Mouse (Mus musculus): Measurements from ENCODE around the gene Mxra7. TPM values are rescaled to one million over a fixed set of nuclear protein-coding genes. Genes with fewer than 3 reads are reported as not detected.

The Mxra7 gene
- polyA plus RNA-seq, 1 experiment, result 76.8 TPM

DNA sequence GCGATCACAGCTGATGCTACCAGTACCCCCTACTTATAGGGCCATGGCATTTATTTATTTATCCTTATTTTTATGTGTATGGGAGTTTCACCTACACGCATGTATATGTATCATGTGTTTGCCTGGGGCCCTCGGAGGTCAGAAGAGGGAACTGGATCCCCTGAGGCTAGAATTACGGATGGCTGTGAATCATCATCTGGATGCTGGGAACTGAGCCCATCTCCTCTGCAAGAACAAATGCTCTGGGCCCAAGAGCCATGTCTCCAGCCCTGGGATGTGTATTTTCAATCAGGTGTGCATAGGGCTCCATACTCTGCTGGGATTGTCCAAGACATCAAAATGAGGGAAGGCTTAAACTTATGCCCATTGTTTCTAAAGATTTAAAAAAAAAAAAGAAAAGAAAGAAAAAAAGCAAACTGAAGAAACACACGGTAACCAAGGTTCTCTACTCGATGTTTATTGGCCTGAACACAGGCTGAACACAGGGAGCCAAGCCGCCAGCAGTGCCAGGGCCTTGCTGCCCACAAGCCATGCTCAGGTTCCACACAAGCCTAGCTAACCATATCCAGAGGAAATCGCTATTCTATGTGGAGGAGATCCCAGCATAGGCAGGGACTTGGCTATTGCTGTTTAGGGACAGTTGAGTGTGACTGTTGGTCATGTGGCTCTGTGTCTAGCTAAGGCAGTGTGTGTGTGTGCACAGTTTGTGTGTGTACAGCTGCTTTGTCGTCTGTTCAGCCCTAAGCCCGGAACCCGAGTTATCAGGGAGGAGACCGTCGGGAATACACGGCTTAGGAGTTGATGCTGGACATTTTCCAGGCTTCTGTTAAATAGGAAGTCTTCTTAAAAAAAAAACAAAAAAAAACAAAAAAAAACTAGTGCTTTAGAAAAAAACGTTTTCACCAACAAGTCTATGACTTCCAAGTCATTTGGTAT lies 21.4 kb downstream of the Mxra7 start:
- Histone ChIP-seq H3K4me1 (ENCODE audit: control insufficient read depth, insufficient read depth, low read length) (peaks cover 9% of the 10 kb centered on the region), H3K27ac (ENCODE audit: insufficient read depth, low read length) (no peak overlapping the region), H3K4me3 (ENCODE audit: insufficient read depth, low read length) (no peak overlapping the region)
- TF ChIP-seq POLR2A (IDR thresholded peaks at IDR 0.05; ENCODE audit: low read depth, low read length) (no peak), CTCF (IDR thresholded peaks at IDR 0.05; ENCODE audit: borderline replicate concordance, insufficient read depth, low read length) (no peak)

DNA sequence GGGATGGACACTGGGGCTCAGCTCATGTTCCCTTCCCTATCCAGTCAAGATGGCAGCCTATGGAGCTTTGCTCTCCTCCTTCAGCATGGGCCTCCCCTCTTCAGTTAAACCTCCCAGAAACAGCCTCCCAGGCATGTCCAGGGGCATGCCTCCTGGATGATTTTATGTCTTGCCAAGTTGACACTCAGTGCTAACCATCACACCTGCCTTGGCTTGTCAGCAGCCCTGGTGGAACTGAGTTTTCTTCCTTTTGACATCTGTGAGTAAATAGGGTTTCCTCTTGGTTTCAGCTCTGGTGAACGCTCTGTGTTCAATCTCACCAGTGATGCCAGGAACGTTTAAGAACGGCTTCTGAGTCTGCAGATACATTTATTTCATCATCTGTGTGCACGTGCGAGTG lies 25.1 kb downstream of the Mxra7 start:
- Histone ChIP-seq H3K4me1 (ENCODE audit: control insufficient read depth, insufficient read depth, low read length) (peaks cover 4% of the 10 kb centered on the region; the same call in 1 of the 2 replicates), H3K4me3 (ENCODE audit: insufficient read depth, low read length) (no peak overlapping the region), H3K27ac (ENCODE audit: insufficient read depth, low read length) (no peak overlapping the region)
- TF ChIP-seq CTCF (IDR thresholded peaks at IDR 0.05; ENCODE audit: borderline replicate concordance, insufficient read depth, low read length), result no peak

DNA sequence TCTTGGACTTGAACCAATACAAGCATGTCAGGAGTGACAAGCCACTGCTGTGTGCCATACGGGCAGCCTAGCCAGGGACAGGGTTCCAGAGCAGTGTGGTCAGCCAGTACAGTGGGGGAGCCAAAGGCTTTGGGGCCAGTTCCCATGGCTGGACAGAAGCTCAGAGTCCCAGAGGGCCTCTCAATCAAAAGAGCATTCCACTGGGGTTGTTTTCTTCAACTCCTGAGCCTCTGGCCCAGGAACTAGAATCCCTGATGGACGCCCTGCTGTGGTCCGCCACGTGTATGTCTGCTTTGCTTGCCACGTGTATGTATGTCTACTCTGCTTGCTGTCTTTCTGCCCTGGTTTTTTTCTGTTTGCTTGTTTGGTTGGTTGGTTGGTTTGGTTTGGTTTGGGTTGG lies 26.7 kb downstream of the Mxra7 start:
- Histone ChIP-seq H3K4me1 (ENCODE audit: control insufficient read depth, insufficient read depth, low read length) (no peaks in the 10 kb centered on the region), H3K4me3 (ENCODE audit: insufficient read depth, low read length) (no peak overlapping the region), H3K27ac (ENCODE audit: insufficient read depth, low read length) (no peak overlapping the region)
- no peak for TF ChIP-seq POLR2A (IDR thresholded peaks at IDR 0.05; ENCODE audit: low read depth, low read length)
- no peak for TF ChIP-seq CTCF (IDR thresholded peaks at IDR 0.05; ENCODE audit: borderline replicate concordance, insufficient read depth, low read length)

DNA sequence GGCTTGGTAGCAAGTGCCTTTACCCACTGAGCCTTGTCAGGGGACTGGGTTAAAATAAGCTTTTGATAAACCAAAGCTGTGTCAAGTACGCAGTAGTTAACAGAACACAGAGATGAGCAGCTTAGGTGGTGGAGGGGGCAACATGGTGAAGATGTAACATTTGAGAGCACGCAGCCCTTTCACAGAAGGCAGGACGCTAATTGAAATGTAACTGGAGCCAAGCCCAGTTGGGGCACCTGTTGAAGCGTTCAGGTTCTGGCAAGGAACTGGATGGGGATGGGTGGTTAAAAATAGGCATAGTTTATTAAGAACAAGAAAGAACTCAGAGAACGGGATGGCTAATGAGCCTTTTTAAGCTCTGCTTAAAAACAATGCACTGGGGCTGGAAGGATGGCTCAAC lies 28.5 kb downstream of the Mxra7 start:
- TF ChIP-seq POLR2A (IDR thresholded peaks at IDR 0.05; ENCODE audit: low read depth, low read length) (no peak), CTCF (IDR thresholded peaks at IDR 0.05; ENCODE audit: borderline replicate concordance, insufficient read depth, low read length) (no peak)
- Histone ChIP-seq H3K4me3 (ENCODE audit: insufficient read depth, low read length) (no peak overlapping the region), H3K4me1 (ENCODE audit: control insufficient read depth, insufficient read depth, low read length) (no peaks in the 10 kb centered on the region), H3K27ac (ENCODE audit: insufficient read depth, low read length) (no peak overlapping the region)

DNA sequence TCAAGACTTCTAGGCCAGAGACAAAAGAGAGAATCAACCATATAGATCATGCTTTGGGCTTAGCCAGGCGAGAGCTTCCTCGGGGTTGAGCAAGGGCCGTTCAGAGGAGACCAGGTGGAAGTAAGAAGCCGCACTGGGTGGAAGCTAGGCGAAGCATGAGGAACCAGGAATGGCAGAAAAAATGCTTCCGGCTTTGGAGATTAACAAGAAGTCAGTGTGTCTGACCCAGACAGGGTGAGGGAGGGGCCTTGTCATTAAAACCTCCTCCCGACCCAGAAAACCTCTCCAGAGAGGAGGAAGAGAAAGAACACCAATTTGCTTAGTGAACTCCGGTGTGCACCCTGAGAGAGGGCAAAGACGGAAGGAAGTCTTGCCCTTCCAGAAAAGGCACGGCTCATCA lies 43.6 kb downstream of the Mxra7 start:
- TF ChIP-seq CTCF (IDR thresholded peaks at IDR 0.05; ENCODE audit: borderline replicate concordance, insufficient read depth, low read length) (no peak), POLR2A (IDR thresholded peaks at IDR 0.05; ENCODE audit: low read depth, low read length) (no peak)
- no peak overlapping the region for H3K27ac ChIP-seq (ENCODE audit: insufficient read depth, low read length)
- H3K4me3 ChIP-seq (ENCODE audit: insufficient read depth, low read length), result no peak overlapping the region
- H3K4me1 ChIP-seq (ENCODE audit: control insufficient read depth, insufficient read depth, low read length), result no peaks in the 10 kb centered on the region

DNA sequence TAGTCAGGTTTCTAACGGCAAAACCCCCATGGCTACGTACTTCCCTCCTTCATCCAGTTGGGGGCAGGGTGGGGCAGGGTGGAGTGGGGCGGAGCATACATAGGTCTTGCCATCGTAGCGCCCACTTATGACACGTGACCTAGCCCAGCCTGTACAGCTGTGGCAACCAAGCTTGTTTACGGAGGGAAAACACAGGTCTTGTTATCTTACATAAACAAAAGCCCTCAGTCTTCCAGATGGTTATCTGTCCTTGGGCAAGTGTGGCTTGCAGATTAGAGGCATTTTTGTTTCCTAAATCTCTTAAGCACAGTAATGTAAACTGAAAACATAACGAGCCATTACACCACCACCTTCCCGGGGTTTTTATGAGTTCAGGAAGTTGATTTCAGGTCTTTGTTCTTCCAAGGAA lies 45.1 kb downstream of the Mxra7 start:
- H3K4me3 ChIP-seq (ENCODE audit: insufficient read depth, low read length), result no peak overlapping the region
- no peak overlapping the region for H3K27ac ChIP-seq (ENCODE audit: insufficient read depth, low read length)
- TF ChIP-seq POLR2A (IDR thresholded peaks at IDR 0.05; ENCODE audit: low read depth, low read length) (no peak), CTCF (IDR thresholded peaks at IDR 0.05; ENCODE audit: borderline replicate concordance, insufficient read depth, low read length) (no peak)
- H3K4me1 ChIP-seq (ENCODE audit: control insufficient read depth, insufficient read depth, low read length), result no peaks in the 10 kb centered on the region

DNA sequence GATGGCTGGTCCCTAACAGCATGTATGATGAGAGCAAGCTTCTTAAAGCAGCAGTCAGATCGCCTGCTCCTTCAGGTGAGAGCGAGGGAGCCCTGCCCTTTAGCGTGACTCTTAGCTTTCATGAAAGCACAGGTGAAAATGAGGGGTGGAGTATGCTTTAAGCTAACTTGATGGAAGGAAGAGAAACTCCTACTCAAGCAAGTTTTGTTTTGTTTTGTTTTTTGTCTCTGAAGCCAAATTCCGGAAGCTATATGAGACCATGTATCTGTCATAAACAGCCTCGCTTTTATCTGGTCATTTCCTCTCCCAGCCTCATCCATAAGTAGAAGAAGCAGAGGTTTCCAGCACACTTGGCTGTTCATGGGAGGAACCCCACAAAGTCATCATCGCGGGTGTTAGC lies 52.4 kb downstream of the Mxra7 start, which contains the start of gene St6galnac1:
Gene St6galnac1, minus strand, starts transcription at position 101 of the 400 bp plus-strand sequence.
- Histone ChIP-seq H3K27ac (ENCODE audit: insufficient read depth, low read length) (no peak within 1 kb of the TSS), H3K4me3 (ENCODE audit: insufficient read depth, low read length) (no peak within 1 kb of the TSS), H3K4me1 (ENCODE audit: control insufficient read depth, insufficient read depth, low read length) (no peaks in the 10 kb centered on the region)
- TF ChIP-seq POLR2A (IDR thresholded peaks at IDR 0.05; ENCODE audit: low read depth, low read length) (no peak), CTCF (IDR thresholded peaks at IDR 0.05; ENCODE audit: borderline replicate concordance, insufficient read depth, low read length) (no peak)

DNA sequence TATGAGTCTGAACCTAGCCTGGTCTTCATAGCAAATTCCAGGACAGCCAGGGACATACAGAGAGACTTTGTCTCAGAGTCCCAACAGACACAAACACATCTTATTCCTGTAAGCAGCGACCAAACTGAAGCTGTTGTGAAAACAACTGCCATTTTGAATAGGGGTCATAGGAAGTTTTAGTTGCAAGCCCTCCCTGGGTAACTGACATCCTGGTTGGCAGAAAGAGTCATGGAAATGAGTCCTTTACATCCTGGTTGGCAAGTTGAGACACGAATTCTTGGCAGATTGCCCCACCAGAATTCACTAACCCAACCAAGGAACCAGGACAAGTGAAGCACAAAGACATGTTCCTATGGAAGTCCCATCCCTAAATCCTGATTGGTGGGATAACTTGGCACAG lies 54.6 kb downstream of the Mxra7 start:
- H3K4me1 ChIP-seq (ENCODE audit: control insufficient read depth, insufficient read depth, low read length), result no peaks in the 10 kb centered on the region
- no peak overlapping the region for H3K4me3 ChIP-seq (ENCODE audit: insufficient read depth, low read length)
- no peak for TF ChIP-seq POLR2A (IDR thresholded peaks at IDR 0.05; ENCODE audit: low read depth, low read length)
- TF ChIP-seq CTCF (IDR thresholded peaks at IDR 0.05; ENCODE audit: borderline replicate concordance, insufficient read depth, low read length), result no peak
- no peak overlapping the region for H3K27ac ChIP-seq (ENCODE audit: insufficient read depth, low read length)

DNA sequence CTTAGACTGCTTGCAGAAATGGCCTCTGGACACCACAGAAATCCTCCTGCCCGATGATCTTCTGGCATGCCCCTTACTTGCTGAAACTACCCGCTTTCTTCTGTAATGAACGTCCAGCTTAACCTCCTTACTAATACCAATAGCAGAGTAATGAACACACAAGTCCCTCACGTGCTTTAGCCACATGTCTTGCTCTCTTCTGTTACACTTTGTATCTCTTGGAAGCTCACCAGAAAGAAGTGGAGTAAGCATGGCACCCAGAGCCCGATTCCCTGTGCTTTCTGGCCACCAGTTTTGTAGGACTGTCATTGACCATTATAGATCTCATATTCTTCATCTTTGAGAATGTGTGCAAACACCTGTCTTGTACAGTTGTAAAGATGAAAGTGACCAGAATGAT lies 58.0 kb downstream of the Mxra7 start:
- H3K4me1 ChIP-seq (ENCODE audit: control insufficient read depth, insufficient read depth, low read length), result no peaks in the 10 kb centered on the region
- no peak for TF ChIP-seq POLR2A (IDR thresholded peaks at IDR 0.05; ENCODE audit: low read depth, low read length)
- no peak for TF ChIP-seq CTCF (IDR thresholded peaks at IDR 0.05; ENCODE audit: borderline replicate concordance, insufficient read depth, low read length)
- no peak overlapping the region for H3K4me3 ChIP-seq (ENCODE audit: insufficient read depth, low read length)
- no peak overlapping the region for H3K27ac ChIP-seq (ENCODE audit: insufficient read depth, low read length)

DNA sequence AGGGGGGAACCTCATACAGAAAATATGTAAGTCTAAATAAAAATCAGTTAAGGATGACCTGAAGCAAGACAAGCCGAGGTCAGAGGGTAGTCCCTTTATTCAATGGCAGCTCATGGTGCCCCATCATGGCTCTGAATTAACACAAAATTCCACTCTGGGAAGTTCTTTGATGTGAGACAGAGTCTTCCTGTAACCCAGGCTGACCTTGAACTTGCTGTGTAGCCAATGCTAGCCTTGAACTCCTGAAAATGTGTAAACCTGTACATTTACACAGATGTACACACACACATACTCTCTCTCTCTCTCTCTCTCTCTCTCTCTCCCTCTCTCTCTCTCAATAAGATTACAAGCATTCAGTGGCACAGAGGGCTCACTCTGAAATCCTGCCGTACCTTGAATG lies 62.9 kb downstream of the Mxra7 start:
- no peak overlapping the region for H3K4me3 ChIP-seq (ENCODE audit: insufficient read depth, low read length)
- no peak for TF ChIP-seq CTCF (IDR thresholded peaks at IDR 0.05; ENCODE audit: borderline replicate concordance, insufficient read depth, low read length)
- no peak overlapping the region for H3K27ac ChIP-seq (ENCODE audit: insufficient read depth, low read length)
- no peaks in the 10 kb centered on the region for H3K4me1 ChIP-seq (ENCODE audit: control insufficient read depth, insufficient read depth, low read length)

Measured in embryonic fibroblast, embryonic 13.5 days (primary cell).